Mouse (Mus musculus) brain, embryonic 14.5 days (tissue): ENCODE results near the gene Cc2d1b.
A peak's percentile ranks its signal among the peaks of the same experiment; 100 is the strongest.

ENCODE experiments used
- CTCF ChIP-seq: fragments of 200-500 bp; IDR thresholded peaks from 2 replicates; pipeline ENCODE4 v1.5.1; 2012; ENCODE audit warnings: inconsistent platforms, mild to moderate bottlenecking, moderate library complexity, borderline replicate concordance; ENCODE audit not compliant: insufficient read depth, insufficient read length; ENCODE audit errors: extremely low read depth
- POLR2A ChIP-seq: fragments of 200-500 bp; IDR thresholded peaks from 2 replicates; pipeline ENCODE4 v1.6.1; 2012; ENCODE audit warnings: mild to moderate bottlenecking, inconsistent platforms, borderline replicate concordance; ENCODE audit not compliant: poor library complexity, insufficient read depth, insufficient read length, severe bottlenecking; ENCODE audit errors: extremely low read depth

DNA sequence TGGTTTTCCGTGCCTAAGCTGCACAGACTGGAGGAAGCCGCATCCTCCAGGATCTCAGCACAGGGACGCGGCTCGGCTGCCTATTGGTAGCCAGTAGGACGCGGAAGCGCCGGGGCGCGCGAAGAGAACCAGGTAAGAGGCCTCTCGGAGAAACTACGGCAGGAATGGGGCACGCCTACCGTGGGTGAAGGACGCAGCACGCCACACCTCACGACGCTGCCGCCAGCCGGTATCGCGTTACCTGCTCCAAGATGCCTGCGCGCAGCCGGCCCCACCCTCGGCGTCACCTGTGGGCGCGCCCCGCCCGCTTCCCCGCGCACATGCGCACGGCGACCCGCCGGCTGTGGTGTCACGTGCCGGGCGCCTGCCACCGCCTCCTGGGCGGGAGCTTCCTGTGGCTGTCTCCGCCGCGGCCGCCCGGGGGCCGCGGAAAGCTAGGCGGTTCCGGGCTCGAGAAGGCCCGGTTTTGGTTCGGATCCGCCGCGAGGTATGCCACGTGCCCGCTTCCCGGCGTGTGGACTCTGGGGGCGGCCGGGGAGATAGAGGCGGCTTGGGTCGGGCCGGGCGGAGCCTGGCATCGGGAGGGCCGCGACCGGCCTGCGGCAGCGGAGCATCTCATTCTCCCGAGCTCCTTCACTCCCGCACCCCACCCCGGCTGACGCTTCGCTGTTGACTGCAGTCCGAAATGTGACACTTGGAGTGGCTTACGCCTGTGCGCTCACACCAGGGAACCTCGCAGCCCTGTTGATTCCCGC lies at the start of gene Cc2d1b:
- TF ChIP-seq POLR2A (peak; percentile 98), CTCF (peak; percentile 0; the same call in 1 of the 2 replicates)
